Mouse (Mus musculus) megakaryocyte, embryonic 14.5 days (primary cell): ENCODE results near the gene Socs5.

Experiments
- FLI1 ChIP-seq: IDR thresholded peaks from 2 replicates; pipeline ENCODE4 v1.6.1; 2012; ENCODE audit warnings: low read length, inconsistent platforms, mixed read lengths
- GATA1 ChIP-seq: IDR thresholded peaks from 3 replicates; pipeline ENCODE4 v1.6.1; 2012; ENCODE audit warnings: mixed read lengths, low read length, inconsistent platforms, borderline replicate concordance

- TF ChIP-seq GATA1 (no peak), FLI1 (no peak)
Observed at GRCm38 (mm10) chr17:87173966-87174365, 66.5 kb downstream of the Socs5 start.
